Mouse (Mus musculus) MEL-GATA-1-ER (cell line): Measurements from ENCODE around the gene Clec18a.
A peak's percentile ranks its signal among the peaks of the same experiment; 100 is the strongest.
"Not testable (repeated sequence)": the region's sequence is repeated elsewhere in the genome, so short reads cannot be mapped to it uniquely, and the experiment has no call there.

Experiments used
- DNase-seq: peaks from one replicate; pipeline ENCODE4 v3.0.0-alpha.2; 2012; ENCODE audit warnings: low read depth; ENCODE audit errors: extremely low read depth

Clec18a gene

DNA sequence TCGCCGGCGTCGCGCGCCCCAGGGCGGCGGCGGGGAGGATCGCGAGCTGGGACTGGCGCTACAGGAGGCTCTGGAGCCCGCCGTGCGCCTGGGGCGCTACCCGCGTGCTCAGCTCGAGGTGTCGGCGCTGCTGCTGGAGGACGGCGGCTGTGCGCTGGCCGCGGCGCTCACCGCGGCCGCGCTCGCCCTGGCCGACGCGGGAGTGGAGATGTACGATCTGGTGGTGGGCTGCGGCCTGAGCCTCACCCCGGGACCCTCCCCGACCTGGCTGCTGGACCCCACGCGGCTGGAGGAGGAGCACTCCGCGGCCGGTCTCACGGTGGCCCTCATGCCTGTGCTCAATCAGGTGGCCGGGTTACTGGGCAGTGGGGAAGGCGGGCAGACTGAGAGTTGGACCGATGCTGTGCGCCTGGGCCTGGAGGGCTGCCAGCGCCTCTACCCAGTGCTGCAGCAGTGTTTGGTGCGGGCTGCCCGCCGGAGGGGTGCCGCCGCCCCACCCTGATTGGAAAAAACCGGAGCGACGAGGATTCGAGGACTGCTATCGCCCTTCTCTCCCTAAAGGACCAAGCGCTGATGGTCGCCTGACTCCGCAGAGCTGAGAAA lies 35.4 kb downstream of the Clec18a start:
- DNase-seq = no peak

GRCm38 (mm10) chr8:111056158-111056663 lies 36.0 kb downstream of the Clec18a start, which contains the start of gene Exosc6:
Gene Exosc6, plus strand, starts transcription at chr8:111056339.
- DNase-seq = peak; percentile 85

DNA sequence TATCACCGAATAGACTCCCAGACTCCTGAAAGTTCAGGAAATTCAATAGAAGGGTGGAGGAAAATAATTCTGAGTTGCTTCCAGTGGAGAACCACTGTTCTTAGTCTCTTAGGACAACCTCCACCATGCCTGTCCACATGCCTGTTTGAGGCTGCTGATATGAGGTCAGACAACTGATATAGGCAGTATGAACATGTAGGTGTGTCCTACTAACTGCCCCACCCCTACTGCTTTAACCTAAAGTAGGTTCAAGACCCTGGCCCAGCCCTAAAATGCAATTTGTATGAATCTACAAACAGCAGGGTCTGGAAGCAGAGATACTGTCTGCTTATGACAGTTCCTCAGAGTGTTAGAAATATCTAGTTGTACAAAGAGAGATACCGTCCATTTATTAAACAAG lies 36.6 kb downstream of the Clec18a start:
- DNase-seq = no peak

DNA sequence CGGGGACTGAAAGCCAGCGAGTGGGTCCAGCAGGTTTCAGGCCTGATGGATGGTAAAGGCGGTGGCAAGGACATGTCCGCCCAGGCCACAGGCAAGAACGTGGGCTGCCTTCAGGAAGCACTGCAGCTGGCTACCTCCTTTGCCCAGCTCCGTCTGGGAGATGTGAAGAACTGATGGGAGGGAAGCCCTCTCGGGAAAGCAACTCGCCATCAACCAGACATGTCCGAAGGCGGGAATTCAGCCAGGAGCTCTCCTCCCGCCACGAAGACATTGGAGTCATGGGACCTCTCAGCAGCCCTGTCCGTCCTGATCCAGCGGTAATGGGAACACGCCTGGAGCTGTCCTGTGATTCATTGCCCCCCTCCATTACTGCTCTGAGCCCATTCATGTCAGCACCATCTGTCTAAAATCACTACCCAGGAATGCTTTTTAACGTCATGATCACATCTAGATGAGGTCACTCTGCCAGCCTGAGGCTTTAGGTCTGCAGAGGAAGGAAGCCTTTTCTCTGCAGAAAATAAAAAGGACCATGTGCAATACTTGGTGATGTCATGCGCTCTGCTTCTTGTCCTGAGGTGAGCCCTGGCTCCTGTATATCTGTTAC lies 37.1 kb downstream of the Clec18a start:
- no peak for DNase-seq

DNA sequence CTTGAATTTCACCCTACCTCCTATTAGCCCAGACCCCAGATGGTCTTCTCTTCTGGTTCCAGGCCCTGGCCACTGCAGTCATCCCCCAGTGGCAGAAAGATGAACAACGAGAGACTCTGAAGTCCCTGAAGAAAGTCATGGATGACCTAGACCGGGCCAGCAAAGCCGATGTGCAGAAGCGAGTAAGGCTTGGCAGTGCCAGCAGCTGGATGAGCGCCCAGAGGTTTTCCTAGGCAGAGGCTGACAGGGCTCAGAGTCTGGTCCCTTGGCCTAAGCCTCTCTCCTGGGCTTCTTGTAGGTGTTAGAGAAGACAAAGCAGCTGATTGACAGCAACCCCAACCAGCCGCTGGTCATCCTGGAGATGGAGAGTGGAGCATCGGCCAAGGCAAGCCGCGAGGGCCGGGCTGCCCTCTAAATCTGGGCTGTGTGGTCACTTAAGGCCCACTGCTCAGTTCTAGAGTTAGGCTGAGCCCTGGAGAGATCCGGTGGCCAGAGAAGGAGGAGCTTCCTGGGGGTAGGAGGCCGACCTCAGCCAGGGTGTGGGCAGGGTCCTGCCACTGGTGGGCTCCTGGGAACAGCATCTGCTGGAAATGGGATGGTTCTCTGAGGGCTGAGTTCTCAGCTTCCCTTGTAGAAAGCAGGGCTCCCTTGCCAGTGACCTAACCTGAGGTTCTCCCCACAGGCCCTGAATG lies 38.3 kb downstream of the Clec18a start:
- DNase-seq = no peak

DNA sequence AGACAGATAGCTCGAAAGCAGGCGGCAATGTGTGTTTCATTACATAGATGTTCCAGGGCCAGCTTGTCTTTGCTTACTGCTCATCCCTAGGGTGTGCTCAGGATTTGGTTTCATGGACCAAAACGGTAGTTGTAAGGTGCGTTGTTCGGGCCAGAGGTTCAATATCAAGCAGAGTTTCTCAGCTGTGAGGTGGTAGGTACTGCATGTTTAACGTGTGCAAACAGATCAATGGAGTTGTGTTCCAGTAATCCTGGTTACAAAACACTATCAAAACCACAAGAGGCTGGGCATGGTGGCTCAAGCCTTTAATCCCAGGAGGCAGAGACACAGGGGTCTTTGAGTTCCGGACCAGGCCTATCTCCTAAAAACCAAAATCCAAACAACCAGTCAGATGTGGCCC lies 43.1 kb downstream of the Clec18a start:
- DNase-seq = no peak

DNA sequence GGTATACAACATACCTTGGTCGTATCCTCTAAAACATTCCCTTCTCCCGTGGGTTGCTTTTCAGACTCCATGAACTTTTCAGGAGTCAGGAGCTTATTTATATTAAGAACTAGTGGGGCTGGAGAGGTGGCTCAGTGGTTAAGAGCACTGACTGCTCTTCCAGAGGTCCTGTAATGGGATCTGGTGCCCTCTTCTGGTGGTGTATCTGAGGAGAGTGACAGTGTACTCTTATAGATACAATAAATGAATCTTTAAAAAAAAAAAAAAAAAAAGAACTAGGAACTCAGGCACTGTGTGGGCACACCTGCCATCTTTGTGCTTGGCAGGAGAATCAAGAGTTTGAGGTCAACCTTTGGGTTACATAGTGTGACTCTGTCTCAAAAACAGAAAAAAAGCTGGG lies 43.5 kb downstream of the Clec18a start:
- DNase-seq = no peak

GRCm38 (mm10) chr8:111044003-111044734 lies 48.1 kb downstream of the Clec18a start:
- DNase-seq = no peak

- no peak for DNase-seq
Observed at GRCm38 (mm10) chr8:111042546-111042945, 49.7 kb downstream of the Clec18a start.

DNA sequence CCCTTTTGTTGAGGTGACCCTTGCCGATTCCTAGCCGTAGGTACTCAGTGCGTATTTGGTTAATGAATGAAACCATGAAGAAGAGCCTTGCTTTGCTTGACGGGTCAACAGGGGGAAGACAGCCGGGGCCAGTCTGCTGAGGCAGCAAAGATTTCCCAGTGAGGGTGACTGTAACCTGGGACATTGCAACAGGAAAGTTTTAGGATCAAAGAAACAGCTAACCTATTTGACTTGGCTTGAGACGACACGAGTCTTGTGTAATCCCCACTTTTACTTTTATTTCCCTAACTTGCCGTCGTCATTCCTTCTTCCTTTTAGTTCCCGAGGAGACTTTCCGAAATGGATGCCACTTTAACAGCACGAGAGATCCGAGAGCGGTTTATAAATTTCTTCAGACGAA lies 55.6 kb downstream of the Clec18a start:
- DNase-seq = no peak

- no peak for DNase-seq
Observed at GRCm38 (mm10) chr8:111034276-111034675, 58.0 kb downstream of the Clec18a start.

DNA sequence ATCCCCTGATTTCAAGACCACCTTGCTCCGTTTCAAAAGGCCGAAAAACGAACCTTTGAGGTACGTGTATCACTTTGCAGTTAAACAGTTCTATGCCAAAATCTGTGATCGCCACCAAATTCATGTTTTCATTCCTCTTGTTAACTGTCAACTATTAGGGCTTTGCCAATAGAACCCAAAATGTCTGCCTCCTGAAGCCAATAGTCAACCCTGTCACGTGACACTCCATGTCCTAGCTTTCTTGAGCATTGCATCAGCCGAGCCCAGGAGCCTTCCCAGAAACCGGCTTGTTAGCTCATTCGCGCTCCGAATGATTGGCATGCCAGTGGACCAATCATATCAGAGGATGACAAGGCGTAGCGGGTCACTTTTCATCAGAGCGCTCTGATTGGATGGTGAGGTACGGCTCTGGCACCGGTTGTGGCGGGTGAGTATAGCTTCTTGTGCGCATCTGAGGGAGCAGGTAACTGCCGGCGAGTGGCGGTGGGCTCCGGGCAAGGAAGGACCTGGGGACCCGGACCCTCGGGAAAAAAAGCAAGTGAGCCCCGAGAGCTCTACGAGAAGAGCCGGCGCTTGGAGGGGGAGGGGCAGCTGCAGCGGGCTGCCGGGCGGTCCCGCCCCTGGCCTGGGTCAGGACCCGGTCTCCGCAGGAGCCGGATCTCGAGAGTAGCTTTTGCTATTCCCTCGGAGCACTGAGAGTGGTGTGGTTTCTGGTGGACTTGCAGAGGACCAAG lies 58.6 kb downstream of the Clec18a start:
- DNase-seq = peak; percentile 100

GRCm38 (mm10) chr8:111032916-111033315 lies 59.3 kb downstream of the Clec18a start, which contains the start of gene Aars:
Gene Aars, plus strand, starts transcription at chr8:111033144.
- no peak for DNase-seq

DNA sequence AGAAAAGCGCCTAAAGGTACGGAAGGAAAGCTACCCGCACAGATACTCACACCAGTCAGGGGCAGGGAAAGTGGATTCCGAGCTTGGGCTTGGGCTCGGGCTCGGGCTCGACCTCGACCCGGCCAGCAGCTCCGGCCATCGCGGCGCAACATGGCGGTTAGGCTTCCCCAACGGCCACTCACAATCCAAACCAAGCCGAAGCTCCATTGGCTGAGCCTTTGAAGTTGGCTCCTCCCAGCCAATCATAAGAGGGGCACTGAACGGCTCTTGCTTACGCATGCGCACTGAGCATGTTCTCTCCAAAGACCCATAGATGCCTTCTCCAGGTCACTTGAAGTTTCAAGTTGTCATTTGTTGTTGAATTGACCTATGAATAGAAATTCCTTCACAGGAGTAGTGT lies 60.7 kb downstream of the Clec18a start, which contains the start of gene Ddx19b:
TSS of gene Ddx19b (minus strand) at position 180 of the 400 bp plus-strand sequence.
- no peak for DNase-seq

DNA sequence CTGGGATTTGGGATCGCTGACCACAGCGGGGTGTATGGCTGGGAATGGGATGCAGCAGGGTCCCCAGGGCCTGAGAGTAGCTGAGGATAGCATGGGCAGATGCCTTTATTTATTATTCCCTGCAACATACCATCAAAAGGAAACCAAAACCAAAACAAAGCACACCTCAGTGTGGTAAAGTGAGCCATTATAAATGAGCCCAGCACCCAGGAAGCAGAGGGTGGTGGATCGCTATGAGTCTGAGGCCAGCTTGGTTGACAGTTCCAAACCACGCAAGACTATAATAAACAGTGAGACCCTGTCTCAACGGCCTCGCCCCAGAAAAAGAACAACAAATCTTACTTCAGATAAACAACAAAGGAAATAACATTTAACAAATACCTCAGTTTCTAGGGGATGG lies 62.2 kb downstream of the Clec18a start:
- no peak for DNase-seq

DNA sequence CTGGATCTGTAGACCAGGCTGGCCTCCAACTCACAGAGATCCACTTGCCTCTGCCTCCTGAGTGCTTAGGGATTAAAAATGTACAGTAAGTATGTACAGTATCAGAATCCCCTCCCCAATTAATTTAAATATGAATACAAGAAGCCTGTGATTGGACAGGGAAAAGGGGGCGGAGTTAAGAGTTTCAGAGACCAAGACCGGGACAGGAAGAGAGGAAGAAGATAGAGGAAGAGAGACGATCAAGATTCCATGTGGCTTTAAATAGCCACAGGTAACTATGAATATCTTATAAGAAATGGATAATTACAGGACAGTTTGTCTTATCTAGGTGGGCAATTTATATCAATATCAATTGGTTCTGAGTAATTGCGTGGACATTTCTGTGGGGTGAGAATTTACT lies 62.6 kb downstream of the Clec18a start:
- peak; percentile 90 for DNase-seq

- DNase-seq = peak; percentile 62
Observed at GRCm38 (mm10) chr8:111027391-111027937, 64.8 kb downstream of the Clec18a start.

DNA sequence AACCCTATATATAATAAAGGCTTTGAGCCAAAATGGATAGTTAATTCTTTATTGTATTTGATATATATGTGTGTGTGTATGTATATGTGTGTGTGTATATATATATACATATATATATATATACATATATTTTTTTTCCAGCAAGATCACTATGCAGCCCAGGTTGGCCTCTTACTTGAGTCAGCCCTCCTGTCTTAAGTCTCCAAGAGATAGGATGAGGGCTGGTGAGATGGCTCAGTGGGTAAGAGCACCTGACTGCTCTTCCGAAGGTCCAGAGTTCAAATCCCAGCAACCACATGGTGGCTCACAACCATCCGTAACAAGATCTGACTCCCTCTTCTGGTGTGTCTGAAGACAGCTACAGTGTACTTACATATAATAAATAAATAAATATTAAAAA lies 65.6 kb downstream of the Clec18a start:
- DNase-seq = not testable (repeated sequence)

GRCm38 (mm10) chr8:111010230-111010991 lies 81.8 kb downstream of the Clec18a start:
- not testable (repeated sequence) for DNase-seq
